Mouse (Mus musculus): Measurements from ENCODE around the gene Trpm3.

Trpm3 gene

DNA sequence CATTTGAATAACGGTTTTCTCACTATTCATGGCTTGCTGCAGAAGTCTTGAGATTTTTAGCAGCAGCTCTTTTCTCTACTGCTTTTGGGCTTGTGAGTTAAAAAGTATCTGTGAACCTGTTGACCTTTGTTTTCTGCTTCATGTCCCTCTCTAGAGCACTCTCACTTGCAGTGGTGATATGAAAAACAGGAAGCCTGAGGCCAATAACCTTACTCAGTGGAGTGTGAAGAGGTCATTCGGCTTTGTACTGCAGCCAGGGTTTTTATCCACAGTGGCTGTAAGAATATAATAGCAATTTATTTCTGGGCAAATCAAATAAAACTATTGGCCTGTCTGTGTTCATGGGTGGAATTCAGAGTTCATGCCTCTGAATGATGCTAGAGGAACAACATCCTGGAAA, 503.3 kb downstream of the Trpm3 start:
- DNase-seq (ENCODE audit: low spot score) = no peak

DNA sequence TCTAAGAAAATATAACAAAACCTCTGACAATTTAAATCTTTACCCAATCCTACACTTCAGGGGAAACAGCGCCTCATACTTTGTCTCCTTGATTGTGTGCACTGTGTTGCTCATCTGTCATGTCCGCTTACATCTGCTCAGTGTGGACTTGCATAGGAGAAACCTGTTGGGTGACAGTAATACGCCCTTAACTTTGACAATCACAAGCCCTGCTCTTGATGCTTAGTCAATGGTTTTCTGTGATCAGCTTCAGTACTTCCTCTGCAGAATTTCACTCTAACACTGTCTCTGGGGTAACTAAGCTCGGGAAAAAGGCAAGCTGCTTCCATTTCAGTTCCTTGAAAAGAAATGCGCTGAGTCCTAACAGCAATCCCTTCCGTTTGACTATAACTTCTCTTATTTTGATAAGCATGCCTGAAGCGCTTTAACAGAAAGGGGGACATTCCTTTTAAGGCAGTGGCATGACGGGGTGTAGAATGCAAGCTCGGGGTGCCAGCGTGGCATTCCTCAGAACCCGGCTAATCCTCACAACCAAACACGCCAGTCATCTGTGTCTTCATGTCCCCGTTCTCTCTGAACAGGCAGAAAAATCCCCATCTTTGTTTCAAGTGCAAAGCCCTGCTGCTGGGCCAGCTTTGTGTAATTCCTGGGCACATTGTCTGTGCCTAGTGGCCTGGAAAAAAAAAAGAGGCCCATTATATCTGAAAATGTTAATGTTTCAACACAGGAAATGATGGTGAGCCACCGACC, 517.8 kb downstream of the Trpm3 start:
- DNase-seq (ENCODE audit: low spot score) = no peak

DNA sequence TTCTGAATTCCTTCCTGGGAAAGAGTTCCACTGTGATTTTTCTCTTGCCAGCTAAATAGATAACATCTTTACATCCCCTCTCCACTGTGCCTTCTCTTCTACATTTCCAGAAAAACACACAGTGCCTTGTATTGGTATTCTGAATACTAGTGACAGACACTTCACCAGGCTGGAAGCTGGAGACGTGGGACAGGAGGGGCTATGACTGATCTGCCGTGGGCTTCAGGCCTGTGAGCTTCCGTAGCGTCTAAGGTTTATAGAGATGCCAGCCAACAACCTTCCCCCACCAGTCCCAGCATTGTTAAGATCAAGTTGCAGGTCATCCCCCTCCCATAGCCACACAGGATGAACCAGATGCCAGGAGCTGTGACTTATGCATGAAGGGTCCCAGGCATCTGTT, 518.4 kb downstream of the Trpm3 start:
- DNase-seq (ENCODE audit: low spot score) = no peak

DNA sequence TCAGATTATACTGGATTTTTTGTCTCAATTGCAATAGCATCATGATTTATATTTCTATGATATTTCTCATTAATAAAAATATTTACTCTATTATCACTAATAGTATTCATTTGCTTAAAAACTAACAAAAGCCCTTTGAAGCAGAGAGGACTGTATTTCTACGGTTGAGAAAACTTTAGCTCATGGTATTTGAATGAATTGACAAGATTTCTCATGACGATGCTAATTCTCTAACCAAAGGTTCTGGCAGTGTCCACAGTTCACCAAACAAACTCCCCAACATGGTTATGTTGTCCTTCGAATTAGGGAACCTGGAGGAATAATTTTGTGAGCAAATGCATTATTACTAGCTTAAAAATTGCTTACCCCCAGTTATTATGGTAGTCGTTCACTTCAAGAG, 526.6 kb downstream of the Trpm3 start:
- DNase-seq (ENCODE audit: low spot score) = no peak

DNA sequence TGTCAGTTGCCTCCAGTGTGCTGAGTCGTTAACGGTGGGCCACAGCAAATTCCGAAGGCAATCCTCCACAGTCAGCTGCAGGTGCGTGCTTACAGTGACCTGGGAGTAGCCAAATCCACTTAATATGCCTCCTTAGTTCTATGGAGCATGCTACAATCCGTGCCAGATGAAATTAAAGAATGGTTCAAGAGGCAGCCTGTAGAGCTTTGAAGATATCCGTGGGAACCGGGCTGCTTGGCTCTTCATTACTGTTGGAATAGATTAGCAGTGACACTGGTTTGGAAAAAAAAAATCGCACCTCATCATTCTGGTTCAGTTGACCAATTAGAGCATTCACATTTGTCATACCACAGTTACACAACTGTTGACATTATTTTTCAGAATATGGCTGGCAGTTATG, 531.4 kb downstream of the Trpm3 start:
- DNase-seq (ENCODE audit: low spot score) = no peak

DNA sequence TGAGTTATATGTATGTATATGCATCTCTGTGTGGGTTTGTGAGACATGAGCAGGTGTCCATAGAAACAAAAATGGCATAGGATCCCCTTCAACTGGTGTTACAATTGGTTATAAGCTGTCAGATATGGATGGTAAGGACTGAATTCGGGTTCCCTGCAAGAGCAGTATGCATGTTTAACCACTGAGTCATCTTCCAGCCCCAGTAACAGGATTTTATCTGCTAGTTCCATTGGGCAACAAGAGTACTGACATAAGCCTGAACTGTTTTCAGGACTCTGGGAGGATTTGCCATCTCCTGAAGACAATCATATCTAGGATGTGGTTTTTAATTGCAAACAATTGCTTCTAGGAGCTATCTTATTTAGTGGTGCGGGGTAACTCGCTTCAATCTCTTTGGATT, 534.0 kb downstream of the Trpm3 start:
- DNase-seq (ENCODE audit: low spot score) = no peak

DNA sequence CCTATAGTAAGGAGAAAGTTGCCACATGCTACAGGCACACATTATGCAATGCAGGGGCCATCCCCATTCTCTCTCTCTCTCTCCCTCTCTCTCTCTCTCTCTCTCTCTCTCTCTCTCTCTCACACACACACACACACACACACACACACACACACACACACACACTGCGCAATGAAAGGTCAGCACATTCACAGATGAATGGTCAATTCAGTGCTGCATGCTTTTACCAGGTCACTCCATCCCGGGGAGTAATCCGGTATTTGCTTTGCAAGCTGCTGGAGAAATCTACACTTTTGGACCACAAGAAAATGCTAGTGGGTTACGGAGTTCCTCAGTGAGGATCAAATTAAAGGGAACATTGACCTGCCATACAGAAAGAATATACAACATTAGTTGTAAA, 537.4 kb downstream of the Trpm3 start:
- no peak for DNase-seq (ENCODE audit: low spot score)

DNA sequence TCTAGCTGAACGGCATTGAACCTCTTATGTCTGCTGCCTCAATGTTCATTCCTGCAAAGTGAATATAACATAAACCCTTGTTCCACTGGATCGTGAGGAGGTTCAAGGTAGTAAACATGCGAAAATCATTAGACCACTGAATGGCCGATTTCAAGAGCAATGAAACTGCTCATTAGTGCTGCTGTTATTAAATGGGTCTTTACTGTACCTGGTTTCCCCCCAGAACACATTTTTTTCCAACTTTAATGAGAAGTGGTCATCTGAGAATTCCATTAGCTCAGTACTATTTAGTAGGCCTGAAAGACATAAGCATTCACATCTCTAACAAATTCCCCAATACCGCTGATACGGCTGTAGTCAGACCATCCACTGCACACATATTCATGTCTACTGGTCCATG, 543.4 kb downstream of the Trpm3 start:
- DNase-seq (ENCODE audit: low spot score) = no peak

DNA sequence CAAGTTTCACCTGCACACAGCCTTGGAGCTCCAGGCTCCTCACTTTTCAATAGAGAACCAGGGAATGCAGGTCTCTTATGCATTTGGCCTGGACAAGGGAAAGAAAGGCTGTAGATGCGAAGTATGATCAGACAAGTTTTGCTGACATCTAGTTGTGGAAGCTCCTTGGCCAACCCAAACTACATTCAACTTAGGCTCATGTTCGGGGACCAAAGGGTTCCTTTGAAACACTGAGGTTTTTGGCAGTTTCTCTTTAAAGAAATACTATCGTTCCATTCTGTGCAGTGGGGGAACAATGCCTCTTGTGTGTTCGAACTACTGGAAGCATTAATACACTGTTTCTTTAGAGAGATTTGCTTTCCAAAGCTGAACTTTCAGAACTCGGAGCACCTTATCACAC, 553.1 kb downstream of the Trpm3 start:
- DNase-seq (ENCODE audit: low spot score) = no peak

DNA sequence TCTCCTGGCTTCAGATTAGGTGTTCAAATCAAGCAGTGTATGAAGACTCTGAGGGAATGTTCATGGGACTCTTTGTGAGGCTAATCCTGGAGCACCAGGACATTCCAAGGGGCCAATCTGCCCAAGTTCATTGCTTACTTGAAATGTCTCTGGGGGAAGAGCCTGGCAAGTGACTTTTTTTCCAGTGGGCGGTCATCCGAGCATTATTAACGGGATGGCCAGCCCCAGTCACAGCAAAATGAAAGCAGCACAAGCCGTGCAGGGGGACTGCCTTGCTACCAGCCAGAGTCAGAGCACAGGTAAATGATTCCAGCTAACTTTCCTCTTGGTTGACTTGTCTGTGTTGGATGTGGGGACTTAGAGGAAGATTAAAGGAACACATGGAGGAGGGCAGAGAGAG, 553.7 kb downstream of the Trpm3 start:
- no peak for DNase-seq (ENCODE audit: low spot score)

DNA sequence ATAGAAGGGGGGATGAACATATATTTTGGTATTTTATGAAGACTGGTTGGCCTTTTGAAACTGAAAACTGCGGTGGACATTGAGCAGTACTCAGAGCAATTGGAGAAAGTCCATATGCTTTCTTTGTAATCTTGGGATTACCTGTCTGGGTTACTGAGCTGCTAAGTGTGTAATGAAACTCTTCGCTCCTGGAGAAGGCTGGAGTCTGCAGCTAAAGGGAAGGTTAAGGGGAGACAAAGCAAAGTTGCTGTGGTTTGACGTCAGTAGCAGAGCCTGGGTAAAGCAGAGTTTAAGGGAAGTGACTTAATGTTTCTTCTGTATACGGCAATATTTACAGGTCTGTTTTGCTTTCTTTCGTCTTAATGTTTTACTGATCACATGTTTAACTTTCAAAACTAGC, 554.1 kb downstream of the Trpm3 start:
- no peak for DNase-seq (ENCODE audit: low spot score)

DNA sequence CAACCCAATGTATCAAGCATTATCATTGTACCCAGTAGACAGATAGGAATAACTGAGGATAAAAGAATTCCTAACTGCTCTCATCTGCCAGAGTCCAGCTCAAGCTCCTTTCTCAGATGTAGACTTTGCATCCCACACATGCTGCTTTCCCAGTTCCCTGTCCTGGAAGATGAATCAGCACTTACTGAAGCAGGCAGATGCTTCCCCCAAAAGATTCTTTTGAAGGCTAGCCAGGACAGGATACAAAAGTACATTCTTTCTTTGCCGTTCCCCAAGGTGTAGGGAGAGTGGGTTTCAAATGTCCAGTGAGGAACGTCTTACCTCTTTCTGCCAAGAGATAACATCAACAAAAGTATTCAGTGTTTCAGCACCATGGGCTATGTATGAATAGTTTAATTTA, 556.6 kb downstream of the Trpm3 start:
- no peak for DNase-seq (ENCODE audit: low spot score)

DNA sequence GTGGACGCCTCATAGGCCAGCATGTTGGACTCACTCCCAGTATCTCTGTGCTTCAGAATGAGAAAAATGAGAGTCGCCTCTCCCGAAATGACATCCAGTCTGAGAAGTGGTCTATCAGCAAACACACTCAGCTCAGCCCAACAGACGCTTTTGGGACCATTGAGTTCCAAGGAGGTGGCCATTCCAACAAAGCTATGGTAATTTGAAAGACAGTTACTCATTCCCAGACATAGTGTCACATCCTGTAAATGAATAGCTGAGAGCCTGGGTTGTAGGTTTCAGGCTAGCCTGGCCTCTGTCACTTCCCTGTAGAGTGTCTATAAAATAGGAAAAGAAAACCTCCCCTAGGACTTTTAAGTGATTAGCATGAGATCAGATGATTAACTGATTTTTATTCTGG, 559.9 kb downstream of the Trpm3 start:
- DNase-seq (ENCODE audit: low spot score) = no peak

DNA sequence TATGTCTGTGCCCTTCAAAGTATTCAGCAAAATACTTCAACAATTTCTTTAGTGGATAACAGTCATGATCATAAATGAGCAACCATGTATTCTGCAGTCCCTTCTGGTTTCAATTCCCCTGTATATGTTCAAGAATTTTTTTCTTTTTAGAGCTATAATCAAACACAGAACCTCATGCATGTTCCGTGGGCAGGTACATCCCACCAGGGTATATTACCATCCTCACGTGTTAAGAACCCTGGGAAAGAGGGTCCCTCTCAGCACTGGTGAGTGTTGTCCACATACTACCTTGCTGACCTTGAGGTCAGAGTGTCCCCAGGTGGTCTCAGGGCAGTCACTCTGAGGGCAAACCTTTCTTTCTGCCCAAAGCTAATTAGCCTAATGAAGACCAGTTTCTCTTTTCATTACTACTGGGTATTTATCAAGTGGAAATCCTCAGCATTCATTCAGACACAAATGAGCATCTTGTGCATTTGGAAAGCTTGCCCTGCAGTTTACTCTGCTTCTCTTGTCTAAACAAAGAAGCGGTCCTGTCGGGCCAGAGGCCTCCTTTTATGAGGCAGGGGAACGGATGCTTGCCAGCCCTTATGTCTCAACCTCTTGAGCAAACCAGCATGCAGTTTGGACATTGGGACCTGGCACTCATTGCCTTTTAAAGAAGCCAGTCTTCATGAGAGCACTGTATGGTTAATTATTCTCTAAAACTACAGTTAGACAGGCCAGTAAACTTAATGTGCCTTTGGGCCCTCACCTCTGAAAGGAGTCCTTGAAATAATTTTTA, 562.2 kb downstream of the Trpm3 start:
- DNase-seq (ENCODE audit: low spot score) = no peak

DNA sequence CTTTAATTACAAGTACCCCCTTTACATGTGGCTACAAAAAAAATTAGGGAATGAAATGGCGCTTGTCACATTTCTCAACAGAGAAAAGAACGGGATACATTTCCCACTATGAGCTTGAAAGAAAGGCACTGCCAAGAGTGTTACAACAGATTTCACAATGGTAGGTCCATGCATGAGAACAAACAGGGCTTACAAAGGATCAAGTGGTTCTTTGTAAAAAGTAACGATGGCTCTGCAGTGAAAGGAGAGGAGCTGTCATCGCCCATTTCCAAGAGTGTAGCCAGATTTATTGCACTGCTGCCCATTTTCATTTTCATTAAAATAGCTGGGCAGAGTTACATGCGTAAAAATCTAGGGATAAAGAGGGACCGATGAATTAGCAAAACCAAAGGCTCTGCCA, 565.0 kb downstream of the Trpm3 start:
- no peak for DNase-seq (ENCODE audit: low spot score)

DNA sequence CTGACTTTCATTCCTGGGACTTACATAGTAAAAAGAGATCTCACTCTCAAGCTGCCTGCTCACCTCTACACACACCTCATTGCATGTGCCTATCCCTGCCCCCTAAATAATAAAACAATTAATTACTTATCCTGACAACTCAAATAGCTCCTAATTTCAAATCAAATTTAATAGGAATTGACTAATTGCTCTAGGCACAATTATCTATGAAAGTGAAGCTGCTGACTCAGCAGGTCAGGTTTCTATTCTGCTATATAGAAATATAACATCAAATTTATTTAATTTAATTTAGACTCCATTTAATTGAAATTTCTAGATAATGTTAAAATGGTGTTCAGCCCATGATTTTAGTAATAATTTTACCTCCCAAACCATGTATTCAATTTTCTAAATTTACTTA, 566.6 kb downstream of the Trpm3 start:
- DNase-seq (ENCODE audit: low spot score) = no peak

DNA sequence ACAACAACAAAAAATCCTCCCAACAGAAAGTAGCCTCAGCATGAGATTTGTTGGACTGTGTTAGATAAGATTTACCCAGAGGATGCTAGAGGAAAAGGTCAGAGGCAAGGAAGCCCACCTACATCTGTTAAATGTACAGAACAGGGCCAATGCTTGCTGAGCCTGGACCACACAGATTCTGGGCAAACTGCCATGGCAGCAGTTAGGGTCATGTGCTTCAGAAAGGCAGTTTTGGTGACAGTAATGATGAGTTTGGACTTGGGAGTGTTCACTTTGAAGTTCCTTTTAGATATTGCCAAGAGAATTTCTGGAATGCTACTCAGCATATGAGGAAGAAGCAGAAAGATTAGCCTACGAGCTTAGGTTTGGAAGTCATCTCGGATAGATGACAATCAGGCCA, 580.2 kb downstream of the Trpm3 start:
- DNase-seq (ENCODE audit: low spot score) = no peak

DNA sequence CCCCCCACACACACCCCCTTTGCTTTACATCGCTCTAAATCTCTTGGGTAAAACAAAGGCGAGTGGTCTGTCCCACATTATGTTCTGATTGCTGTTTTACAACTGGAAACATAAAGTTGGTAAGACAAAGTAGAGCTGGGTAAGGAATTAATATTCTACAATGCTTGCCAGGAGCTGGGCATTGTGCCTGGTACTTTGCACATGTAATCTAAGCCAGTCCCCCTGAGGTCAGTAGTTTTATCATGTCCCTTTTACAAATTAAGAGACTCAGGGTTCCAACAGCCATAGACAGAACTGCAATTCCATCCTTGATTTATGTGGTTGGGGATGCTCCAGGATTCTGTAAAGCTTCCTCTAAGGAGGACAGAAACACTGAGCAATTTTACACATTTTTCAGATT, 591.0 kb downstream of the Trpm3 start:
- no peak for DNase-seq (ENCODE audit: low spot score)

DNA sequence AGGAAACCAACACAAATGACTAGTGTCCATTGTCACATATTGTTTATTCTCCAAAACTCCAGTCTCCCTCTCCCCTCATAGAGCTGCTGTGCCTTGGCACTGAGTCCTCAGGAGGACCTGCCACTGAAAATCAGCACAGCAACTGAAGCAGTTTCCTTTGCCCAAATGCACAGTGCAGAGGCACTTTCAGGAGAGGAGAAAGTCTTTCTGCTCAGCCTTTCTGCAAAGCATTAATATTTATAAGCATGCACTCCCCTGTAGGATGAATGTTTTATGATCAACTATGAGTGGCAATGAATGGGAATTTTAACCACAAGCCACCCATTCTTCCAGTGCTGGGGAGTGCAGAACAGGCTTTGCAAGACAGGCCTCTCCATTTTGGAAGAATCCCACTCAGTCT, 592.1 kb downstream of the Trpm3 start:
- DNase-seq (ENCODE audit: low spot score) = no peak

DNA sequence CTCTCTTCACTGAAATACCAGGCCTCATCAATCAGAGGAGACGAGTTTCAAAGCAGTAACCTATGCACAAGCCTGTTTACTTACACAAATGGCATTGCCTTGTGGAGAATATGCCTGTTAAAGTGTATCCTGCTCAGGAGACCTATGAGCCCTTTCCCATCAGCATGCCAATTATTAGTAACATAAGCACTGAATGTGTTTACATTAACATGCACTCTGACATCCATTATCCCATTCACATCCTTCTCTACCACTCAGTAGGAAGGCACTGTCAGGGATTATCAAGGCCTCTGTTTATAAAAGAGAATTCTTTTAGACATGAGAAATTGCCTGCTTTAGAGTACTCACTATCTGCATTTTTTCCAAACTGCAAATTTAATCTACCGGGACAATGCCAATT, 598.0 kb downstream of the Trpm3 start:
- DNase-seq (ENCODE audit: low spot score) = no peak

DNA sequence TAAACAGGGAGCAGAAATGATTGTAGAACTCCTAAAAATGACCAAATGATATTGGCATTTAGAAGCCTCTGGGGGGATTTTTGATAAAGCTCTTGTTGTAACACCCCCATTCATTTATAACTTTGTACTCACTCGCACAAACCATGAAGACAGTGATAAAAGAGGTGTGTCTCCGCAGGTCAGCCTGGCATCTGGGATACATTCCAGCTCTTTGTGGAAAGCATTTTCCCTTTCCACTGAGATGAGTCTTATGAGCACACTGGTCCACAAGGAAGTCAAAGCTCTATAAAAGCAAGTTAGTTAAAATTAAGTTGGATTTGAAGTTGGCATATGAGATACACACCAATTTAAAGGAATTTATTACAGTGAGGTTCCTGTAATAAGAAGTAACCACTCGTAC, 600.4 kb downstream of the Trpm3 start:
- DNase-seq (ENCODE audit: low spot score) = no peak

DNA sequence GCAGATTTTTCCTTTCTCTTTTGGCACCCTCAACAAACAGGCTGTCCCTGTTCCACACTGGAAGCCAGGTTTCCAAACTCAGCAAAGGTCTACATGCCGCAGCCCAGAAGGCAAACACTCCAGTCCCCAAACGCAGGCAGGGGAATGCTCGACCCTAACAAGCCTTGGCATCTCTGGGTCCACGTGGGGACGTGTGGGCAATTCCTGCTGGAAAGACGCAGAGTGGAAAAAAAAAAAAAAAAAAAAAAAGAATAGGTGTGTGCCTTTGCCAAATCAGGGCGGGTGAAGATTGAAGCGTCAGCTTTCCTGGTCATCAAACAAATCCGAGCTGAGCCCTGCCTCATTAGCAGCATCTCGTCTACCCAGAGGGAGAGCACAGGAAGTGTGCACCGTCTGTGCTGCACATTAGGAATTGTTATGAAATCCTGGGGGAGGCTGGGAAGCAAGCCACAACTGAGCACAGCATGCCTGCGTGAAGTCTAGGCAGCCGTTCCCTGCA, 614.5 kb downstream of the Trpm3 start:
- DNase-seq (ENCODE audit: low spot score) = no peak

DNA sequence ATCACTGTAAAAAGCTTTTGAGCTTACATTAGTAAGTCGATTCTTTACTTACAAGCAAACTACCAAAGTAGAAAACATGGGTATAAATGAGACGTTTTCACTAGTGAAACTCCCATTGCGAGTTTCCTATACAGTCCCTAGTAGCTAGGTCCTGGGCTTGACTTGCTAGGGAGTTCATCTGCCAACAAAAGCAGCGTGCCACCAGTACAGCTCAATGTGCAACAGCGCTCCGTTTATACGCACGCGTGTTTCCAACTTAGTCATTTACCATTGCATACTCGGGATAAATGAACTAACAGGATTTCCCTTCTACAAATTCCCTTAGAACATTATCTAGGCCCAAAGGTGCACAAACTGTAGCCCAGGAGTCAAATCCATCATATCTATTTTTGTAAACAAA, 615.2 kb downstream of the Trpm3 start:
- no peak for DNase-seq (ENCODE audit: low spot score)

DNA sequence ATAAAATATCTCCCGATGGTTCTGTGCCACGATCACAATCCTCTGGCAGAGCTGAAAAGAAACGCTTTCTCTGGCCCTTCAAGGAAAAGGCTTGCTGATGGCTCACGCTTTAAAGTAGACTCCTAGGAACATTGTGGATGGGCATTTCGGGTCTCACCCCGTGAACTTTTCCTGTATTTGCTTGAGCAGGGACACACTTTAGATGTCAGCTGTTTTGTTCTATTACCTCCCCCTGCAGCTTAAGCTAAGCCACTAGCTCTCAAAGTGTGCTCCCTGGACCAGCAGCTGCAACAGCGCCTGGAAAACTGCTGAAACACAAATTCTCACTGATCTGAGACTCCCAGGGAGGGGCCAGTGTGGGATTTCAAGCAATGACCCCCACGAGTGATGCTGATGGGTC, 615.7 kb downstream of the Trpm3 start:
- no peak for DNase-seq (ENCODE audit: low spot score)
